Mouse (Mus musculus) layer of hippocampus, postnatal 10 days (tissue): ENCODE data around the gene Prox1. TPM values are rescaled to one million over a fixed set of nuclear protein-coding genes. Genes with fewer than 3 reads are reported as not detected.

Experiments
- DNase-seq, 2 experiments: peaks; one replicate each; pipeline ENCODE4 v3.0.0; 2021; ENCODE audit warnings: low spot score in 2 of 2
- long read RNA-seq: library from polyadenylated mRNA; stranded (forward); transcript quantifications from one replicate; pipeline ENCODE4 v2.0.0, GENCODE M21; 2023
- total RNA-seq, 2 experiments: library from RNA; stranded (reverse); gene quantifications; 2 replicates each; pipeline ENCODE4 v1.2.3; 2021

The Prox1 gene
- 100 to 1,000 TPM in 1 of 2 experiments, 10 to 100 TPM in 1; 91.1 to 106 TPM for total RNA-seq
- long read RNA-seq, full-length matches to known transcripts, result 5 of 15 reads
- long read RNA-seq, partial matches to known transcripts, result 2 of 15 reads
- long read RNA-seq, other reads (novel, unspliced or antisense), result 8 of 15 reads

DNA sequence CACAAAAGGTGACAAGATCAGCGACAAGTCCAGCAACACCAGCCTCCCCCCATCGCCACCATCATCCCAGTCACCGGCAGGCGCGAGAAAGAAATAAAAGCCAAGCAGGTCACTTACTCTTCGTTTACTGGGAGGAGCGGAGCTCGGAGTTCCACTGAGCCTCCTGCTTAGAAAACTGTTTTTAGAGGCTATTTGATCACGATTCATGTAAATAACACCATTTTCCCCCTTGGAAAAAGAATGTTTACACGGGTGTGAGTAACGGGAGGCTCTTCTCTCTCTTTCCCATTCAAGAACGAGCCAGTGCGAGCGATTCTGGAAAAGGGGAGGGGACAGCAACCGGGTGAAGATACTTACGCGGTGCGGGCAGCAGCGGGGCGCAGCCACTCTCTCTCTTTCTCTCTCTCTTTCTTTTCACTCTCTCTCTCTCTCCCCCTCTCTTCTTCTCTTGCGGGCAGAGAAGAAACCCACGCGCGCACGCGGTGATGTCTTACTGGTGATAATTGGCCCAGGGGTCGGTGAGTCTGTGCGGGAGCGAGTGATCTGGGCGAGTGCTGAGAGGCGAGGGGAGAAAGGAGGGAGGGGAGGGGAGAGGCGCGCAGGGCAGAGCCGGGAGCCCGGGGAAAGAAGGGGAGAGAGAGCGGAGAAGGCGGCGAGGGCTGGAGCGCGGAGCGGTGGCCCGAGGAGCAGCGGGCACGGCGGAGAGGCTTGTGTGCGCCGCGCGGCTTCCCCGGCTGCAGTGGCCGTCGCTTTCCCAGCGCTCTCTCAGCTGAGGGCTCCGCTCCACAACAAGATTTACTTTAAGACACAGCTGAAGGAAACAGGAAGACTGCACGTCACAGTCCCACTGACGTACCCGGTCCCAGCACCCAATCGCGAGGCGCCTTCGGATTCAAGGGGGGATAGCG lies at the start of gene Prox1:
Gene Prox1 (minus strand): TSS at position 804 of the 908 bp plus-strand sequence.
- peak; percentile 73 to 76 for DNase-seq

- no peak for DNase-seq
These were observed 46.1 kb upstream of the Prox1 start for GRCm38 (mm10) chr1:190216621-190217020.

DNA sequence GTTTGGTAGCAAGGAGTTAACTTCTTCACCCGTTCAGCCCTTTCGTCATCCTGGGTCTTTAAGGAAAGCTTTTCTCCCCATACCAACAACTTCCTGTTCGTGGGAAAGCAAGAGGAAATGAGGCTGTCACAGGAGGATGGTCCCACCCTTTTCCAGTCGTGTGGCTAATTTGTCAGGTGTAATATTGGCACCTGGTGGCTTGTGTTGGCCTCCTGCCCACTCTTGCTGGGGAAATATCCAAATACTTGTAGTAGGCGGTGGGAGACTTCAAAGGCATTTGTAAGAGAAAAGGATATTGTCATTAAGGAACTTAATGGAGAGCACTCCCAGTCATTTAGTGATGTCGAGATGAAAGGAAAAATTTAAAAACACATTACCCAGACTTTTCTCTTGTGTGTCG lies 44.1 kb upstream of the Prox1 start:
- no peak for DNase-seq

DNA sequence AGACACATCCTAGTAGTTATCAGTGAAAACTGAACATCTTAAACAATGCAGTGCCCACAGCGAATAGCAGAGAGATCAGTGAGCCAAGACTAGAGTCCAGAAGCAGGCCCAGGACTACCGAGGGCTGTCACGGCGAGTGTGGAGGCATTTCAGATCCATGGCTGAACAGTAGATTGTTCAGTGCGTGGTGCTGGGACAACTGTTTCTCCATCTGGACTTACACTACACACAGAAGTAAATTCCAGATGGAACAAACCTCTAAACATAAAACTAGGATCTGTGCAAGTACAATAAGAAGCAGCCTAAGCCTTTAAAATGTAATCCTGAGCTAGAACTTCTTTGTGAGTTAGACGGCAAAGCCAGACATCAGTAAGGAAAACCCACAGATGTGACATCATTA lies 42.7 kb upstream of the Prox1 start:
- DNase-seq, result peak in 1 of 2 experiments; percentile 33

DNA sequence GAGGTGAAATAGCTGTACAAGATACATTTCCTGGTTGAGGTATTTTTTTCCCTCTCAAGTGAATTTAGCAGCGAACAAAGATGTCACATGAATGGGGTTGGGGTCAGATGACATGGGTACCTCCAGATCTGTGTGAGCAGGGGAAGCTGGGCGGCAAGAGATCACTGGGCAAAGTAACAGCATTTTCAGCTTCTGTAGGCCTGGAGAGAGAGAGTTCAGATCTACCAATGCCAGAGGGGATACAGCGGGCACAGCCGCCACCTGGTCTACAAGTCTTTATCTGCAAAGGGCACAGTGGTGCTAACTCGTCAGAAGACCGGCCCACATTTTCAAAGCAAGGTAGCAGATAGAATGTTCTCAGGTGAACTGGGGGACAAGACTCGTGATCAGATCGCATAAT lies 36.7 kb upstream of the Prox1 start:
- no peak for DNase-seq

DNA sequence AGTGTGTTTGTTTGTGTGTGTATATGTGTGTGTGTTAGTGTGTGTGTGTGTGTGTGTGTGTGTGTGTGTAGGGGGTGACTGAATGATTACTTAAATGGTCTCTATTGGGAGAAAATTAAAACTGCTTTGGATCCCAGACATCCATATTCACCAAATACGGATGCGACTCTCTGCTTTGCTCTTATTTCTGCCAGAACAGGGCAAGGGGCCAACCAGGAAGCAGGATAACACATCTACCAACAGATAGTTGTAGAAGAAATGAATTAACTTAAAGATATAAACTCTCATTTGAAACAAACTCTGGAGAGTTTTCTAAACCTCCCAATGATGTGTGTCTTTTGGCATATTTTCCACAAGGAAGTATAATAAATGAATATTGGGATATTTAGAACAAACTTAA lies 35.2 kb upstream of the Prox1 start:
- no peak for DNase-seq

GRCm38 (mm10) chr1:190204378-190205070 lies 34.0 kb upstream of the Prox1 start:
- no peak for DNase-seq

GRCm38 (mm10) chr1:190201696-190202095 lies 31.2 kb upstream of the Prox1 start:
- DNase-seq, result no peak

DNA sequence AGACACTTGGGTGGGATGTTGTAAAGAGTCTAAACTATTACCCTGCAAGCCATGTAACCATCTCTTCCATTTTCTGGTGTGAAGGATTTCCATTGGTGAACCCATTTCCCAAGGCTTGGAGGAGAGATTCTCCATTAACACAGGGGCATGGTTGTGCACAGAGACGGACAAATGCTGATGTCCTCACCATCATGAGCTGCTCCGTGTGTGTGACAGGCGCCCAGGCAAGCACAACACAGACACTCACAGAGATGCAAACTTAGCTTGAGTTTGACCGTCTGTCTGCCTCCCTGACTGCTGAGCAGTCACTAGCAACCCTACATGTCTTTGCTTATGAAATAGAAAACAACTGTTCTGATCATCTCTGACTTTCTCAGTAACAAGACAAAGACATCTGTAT lies 30.5 kb upstream of the Prox1 start:
- no peak for DNase-seq

GRCm38 (mm10) chr1:190198247-190198646 lies 27.7 kb upstream of the Prox1 start:
- no peak for DNase-seq

GRCm38 (mm10) chr1:190192011-190192410 lies 21.5 kb upstream of the Prox1 start:
- DNase-seq, result no peak

- DNase-seq, result no peak
These were observed 19.9 kb upstream of the Prox1 start for GRCm38 (mm10) chr1:190190231-190190965.

DNA sequence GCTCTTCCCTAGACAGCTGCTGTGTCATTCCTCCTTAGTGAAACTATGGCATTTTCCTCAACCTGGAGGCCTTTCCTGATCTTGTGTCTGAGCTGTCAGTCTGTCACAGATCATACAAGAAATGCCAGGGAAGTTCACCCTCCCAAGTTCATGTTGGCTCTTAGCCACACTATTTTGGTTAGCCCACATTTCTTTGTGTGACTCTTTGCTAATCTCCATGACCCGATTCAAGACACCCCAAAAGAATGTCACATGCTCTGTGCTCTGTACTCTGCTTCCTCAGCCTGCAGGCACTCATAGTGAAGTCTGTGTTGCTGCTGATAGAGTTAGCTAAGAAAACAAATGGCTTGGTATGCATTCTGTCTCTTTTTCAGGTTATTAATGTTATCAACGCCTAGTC lies 18.6 kb upstream of the Prox1 start:
- DNase-seq, result no peak

- no peak for DNase-seq
These were observed 15.8 kb upstream of the Prox1 start for GRCm38 (mm10) chr1:190186336-190186735.

- no peak for DNase-seq
These were observed 14.8 kb upstream of the Prox1 start for GRCm38 (mm10) chr1:190185284-190185683.

- no peak for DNase-seq
These were observed 13.1 kb upstream of the Prox1 start for GRCm38 (mm10) chr1:190183574-190183973.

DNA sequence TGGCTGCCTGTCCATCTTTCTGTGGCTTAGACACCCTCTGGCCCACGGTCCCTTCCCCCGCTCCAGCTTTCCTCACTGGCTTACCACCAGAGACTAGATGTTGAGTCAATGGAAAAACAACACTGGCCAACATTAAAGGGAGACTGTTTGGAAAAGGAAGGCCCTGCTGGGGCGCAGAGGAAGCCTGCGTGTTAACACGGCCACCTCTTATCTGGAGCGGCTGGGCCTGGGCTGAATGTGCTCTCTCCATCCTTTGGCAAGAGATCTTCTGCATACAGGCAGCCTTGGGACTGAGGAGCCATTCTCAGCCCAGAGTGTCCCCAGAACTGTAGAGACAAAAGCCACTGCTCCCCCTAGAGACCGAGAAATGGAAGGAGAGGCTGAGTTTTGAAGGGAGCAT lies 11.3 kb upstream of the Prox1 start:
- DNase-seq, result no peak

DNA sequence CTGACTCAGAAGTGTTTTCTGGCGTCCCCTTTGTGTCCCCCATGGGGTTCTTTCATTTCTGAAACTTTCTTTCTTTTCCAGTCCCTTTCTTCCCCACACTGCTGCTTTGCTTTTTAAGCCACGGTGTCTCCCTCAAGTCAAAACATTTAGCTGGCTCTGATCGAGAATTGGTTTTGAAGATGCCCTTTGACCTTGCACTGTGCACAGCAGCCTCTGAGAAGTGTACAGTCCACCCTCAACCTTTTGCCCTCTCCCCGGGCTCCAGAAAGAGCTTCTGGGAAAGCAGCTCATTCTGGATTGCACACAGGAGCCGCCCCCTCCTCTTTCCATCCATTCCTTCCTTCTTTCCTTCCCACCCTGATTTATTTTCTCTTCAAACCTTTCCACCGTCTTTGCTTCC lies 10.3 kb upstream of the Prox1 start:
- no peak for DNase-seq

- DNase-seq, result no peak
These were observed 6.4 kb upstream of the Prox1 start for GRCm38 (mm10) chr1:190176961-190177360.

- DNase-seq, result no peak
These were observed 4.5 kb upstream of the Prox1 start for GRCm38 (mm10) chr1:190174671-190175661.
